Mouse (Mus musculus): ENCODE results near the gene Plxnb1.
"Not testable (repeated sequence)": the region's sequence is repeated elsewhere in the genome, so short reads cannot be mapped to it uniquely, and the experiment has no call there.

Gene Plxnb1

DNA sequence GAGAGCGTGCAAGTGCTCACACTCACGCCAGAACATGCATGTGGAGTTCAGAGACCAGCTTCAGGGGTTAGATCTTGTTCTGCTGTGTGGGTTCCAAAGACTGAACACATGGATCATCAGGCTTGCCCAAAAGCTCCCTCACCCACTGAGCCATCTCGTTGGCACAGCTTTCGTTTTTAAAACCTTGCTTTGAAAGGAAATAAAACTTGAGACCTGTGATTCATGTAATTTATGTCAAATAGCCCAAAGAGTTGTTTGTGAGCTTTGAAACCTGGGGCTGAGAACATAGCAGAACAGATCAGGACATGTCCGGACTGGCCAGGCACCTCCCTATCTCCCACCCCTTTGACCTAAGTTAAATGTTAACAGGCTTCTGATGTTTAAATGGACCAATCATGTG, 34.9 kb downstream of the Plxnb1 start:
- no peak for DNase-seq (ENCODE audit: extremely low spot score, low spot score)

GRCm38 (mm10) chr9:109140414-109140813, 45.2 kb downstream of the Plxnb1 start:
- DNase-seq (ENCODE audit: extremely low spot score, low spot score) = not testable (repeated sequence)

- DNase-seq (ENCODE audit: extremely low spot score, low spot score) = no peak
These were observed 66.8 kb downstream of the Plxnb1 start, which contains the start of gene Fbxw21 for GRCm38 (mm10) chr9:109161941-109162340. Fbxw21 (minus strand) TSS chr9:109162041.

DNA sequence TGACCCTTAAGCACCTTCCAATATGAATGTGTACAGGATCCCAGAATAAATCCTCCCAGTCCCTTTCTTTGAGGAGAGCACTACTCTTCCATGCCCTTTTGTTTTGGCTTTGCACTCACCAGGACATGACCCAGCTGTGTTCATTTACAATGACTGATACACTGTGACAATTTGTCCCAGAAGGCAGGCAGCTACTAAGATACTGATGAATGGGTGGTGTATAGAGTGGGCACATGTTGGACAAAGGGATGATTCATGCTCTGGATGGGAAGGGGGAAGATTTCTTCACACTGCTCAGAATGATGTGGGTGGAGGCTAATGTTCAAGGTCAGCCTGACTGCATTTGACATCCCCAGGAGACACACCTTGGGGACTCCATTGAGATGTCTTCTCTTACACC, 72.1 kb downstream of the Plxnb1 start:
- no peak for DNase-seq (ENCODE audit: extremely low spot score, low spot score)
